22 mouse cellular contexts compared by ENCODE assay signal in genomic region chr3:96029336-96029735, GRCm38 (mm10). TPM values are rescaled to one million over a fixed set of nuclear protein-coding genes. Genes with fewer than 3 reads are reported as not detected.
DNase-seq lines count a peak whose midpoint lies in the region; ATAC-seq lines count a peak whose summit lies in the region.
"Had no signal": no experiment of that assay in that cellular context is flagged by ENCODE, and none has a peak within 500 bp of the region (broad histone marks: within the 10 kb centered on the region; RNA-seq: fewer than 3 reads in every experiment).

No protein-coding gene starts in this region.

- H3K4me2 ChIP-seq in kidney, embryonic 16.5 days (replicated peaks; ENCODE audit: low read depth, low read length): no peak overlapping the region
- H3K4me2 ChIP-seq: embryonic facial prominence, embryonic 15.5 days; heart, embryonic 13.5 days; hindbrain, embryonic 12.5 days; liver, embryonic 11.5 days; midbrain, embryonic 12.5 days; neural tube, embryonic 15.5 days had no signal

- no peaks in the 10 kb centered on the region for H3K4me1 ChIP-seq in kidney, embryonic 16.5 days (ENCODE audit: insufficient read depth, low read length)
- H3K4me1 ChIP-seq: embryonic facial prominence, embryonic 15.5 days; forebrain, embryonic 10.5 days; hindbrain, embryonic 12.5 days; limb, embryonic 10.5 days; midbrain, embryonic 12.5 days; neural tube, embryonic 15.5 days had no signal

- WGBS in kidney, embryonic 16.5 days: 84% methylated on average over 3 of the region's 3 CpGs

- DNase-seq in cerebellum, postnatal 4 days (ENCODE audit: low spot score in 2 of 2): no peak
- DNase-seq in kidney, adult 18-20 months: peak; percentile 49
- peak; percentile 72 to 77 for DNase-seq in cerebellum, postnatal 36 days
- DNase-seq in kidney, postnatal 25 days: peak; percentile 53 to 55
- no peak for DNase-seq in frontal cortex, postnatal 36 days (ENCODE audit: low spot score in 2 of 2)
- DNase-seq: gastrocnemius, postnatal 10 days; lung, adult 2 months; lung, postnatal 4 days had no signal

- peak; percentile 81; the same call in 1 of the 2 replicates for ATAC-seq in cerebellum, adult (ENCODE audit: insufficient number of reproducible peaks, low FRiP score, low TSS enrichment)
- ATAC-seq in kidney, embryonic 16.5 days (ENCODE audit: low FRiP score, low TSS enrichment): no peak
- no peak for ATAC-seq in megakaryocyte, adult 5-6 weeks (ENCODE audit: poor library complexity, severe bottlenecking)
- ATAC-seq: CD4-positive, CD25-positive, alpha-beta regulatory T cell, adult 4 months had no signal

- H3K9me3 ChIP-seq in kidney, embryonic 16.5 days (ENCODE audit: low read length): no peaks in the 10 kb centered on the region
- H3K9me3 ChIP-seq: embryonic facial prominence, embryonic 15.5 days; forebrain, embryonic 10.5 days; G1E; heart, embryonic 13.5 days; hindbrain, embryonic 12.5 days; limb, embryonic 10.5 days; midbrain, embryonic 12.5 days; neural tube, embryonic 15.5 days had no signal

- 0 out of 2 replicates have a peak, but pooled peaks cover 7% of the 10 kb centered on the region for H3K36me3 ChIP-seq in kidney, embryonic 16.5 days (ENCODE audit: insufficient read depth, low read length)

- no peak overlapping the region for H3K27ac ChIP-seq in kidney, embryonic 16.5 days (ENCODE audit: low read length)
- H3K27ac ChIP-seq: embryonic facial prominence, embryonic 15.5 days; forebrain, embryonic 10.5 days; heart, embryonic 13.5 days; hindbrain, embryonic 12.5 days; left cerebral cortex, adult 2 months; limb, embryonic 10.5 days; midbrain, embryonic 12.5 days; neural tube, embryonic 15.5 days had no signal

- no peak overlapping the region for H3K4me3 ChIP-seq in kidney, embryonic 16.5 days (ENCODE audit: low read length)
- H3K4me3 ChIP-seq: embryonic facial prominence, embryonic 15.5 days; forebrain, embryonic 10.5 days; heart, embryonic 13.5 days; hindbrain, embryonic 12.5 days; left cerebral cortex, adult 2 months; limb, embryonic 10.5 days; midbrain, embryonic 12.5 days; neural tube, embryonic 15.5 days had no signal

- H3K9ac ChIP-seq in kidney, embryonic 16.5 days (replicated peaks; ENCODE audit: low read length): no peak overlapping the region
- H3K9ac ChIP-seq: embryonic facial prominence, embryonic 15.5 days; heart, embryonic 13.5 days; hindbrain, embryonic 12.5 days; midbrain, embryonic 12.5 days; neural tube, embryonic 15.5 days had no signal

- no peaks in the 10 kb centered on the region for H3K27me3 ChIP-seq in kidney, embryonic 16.5 days (ENCODE audit: insufficient read depth, low read length)
- H3K27me3 ChIP-seq: embryonic facial prominence, embryonic 15.5 days; heart, embryonic 13.5 days; hindbrain, embryonic 12.5 days; midbrain, embryonic 12.5 days; neural tube, embryonic 15.5 days had no signal

RNA-seq across cellular contexts. Expression of gene Vps45, which starts 28.9 kb away (rescaled TPM):
- 34.9 and 37.0 TPM in 2 replicates for polyA plus RNA-seq in kidney, embryonic 16.5 days (2015; fragmentation: Nextera tagmentation; extraction: Ambion mirVana)
- 23.8 and 31.2 TPM in 2 replicates for total RNA-seq in megakaryocyte, adult 5-6 weeks (2015)
- 9.5 and 11.6 TPM in 2 replicates for total RNA-seq in megakaryocyte, adult 5-6 weeks (2017)

RNA-seq across cellular contexts. Expression of gene Plekho1, which starts 33.5 kb away (rescaled TPM):
- 29.0 and 32.8 TPM in 2 replicates for polyA plus RNA-seq in kidney, embryonic 16.5 days (2015; fragmentation: Nextera tagmentation; extraction: Ambion mirVana)
- 116 and 124 TPM in 2 replicates for total RNA-seq in megakaryocyte, adult 5-6 weeks (2015)
- 104 and 119 TPM in 2 replicates for total RNA-seq in megakaryocyte, adult 5-6 weeks (2017)

Comparison
In these comparisons a context has a peak if more than half of its experiments do, and no peak if none do; other contexts are left out.
1. DNase-seq: peak in kidney, adult 18-20 months (single experiment), cerebellum, postnatal 36 days (2 of 2) and kidney, postnatal 25 days (2 of 2); none in cerebellum, postnatal 4 days (0 of 2) and frontal cortex, postnatal 36 days (0 of 2).